Comparison of ENCODE assay signal across 28 mouse cellular contexts in the genomic region with DNA sequence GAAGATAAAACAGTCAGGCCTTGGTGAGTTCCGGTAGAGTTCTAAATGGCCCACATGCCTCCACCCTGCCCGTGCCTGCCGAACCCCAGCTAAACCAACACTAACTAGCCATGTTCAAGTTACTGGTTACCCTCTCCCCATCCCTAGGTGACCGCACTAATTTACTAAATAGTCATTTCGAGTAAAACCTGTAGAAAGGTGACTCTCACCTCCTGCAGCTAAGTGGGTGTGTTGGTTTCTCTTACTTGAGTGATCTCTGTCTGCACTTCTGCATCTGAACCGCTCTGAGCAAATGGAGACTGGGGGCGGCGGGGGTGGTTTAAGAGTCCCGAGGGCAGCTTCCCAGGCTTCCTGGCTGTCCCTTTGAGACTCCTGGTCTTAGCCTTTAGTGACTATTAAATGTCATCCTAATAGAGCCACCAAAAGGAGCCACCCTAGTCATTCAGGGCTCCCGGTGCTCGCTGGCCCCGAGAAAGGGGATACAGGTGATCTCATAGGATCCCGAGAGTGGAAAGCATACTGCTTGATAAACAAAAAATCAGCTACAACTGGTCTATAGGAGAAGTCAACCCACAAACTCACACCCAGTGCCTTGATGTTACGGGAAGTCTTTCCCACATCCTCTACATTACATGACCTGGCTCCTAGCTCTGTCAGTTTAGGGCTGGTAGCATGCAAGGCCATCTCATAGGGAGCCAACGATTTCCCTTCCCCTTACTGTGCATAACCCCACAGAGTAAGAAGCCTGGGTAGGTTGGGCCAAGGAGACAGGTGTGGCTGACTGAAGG.
"Had no signal": no experiment of that assay in that cellular context is flagged by ENCODE, and none has a peak within 500 bp of the region (broad histone marks: within the 10 kb centered on the region; RNA-seq: fewer than 3 reads in every experiment).

No protein-coding gene starts in this region.

- ATAC-seq: forebrain, embryonic 14.5 days; forebrain, embryonic 15.5 days; forebrain, embryonic 16.5 days; forebrain, postnatal 0 days had no signal

- H3K4me1 ChIP-seq: embryonic facial prominence, embryonic 10.5 days; embryonic facial prominence, embryonic 12.5 days; embryonic facial prominence, embryonic 13.5 days; embryonic facial prominence, embryonic 15.5 days; forebrain, embryonic 12.5 days had no signal

- H3K27ac ChIP-seq: embryonic facial prominence, embryonic 10.5 days; embryonic facial prominence, embryonic 12.5 days; embryonic facial prominence, embryonic 13.5 days; embryonic facial prominence, embryonic 15.5 days; forebrain, embryonic 10.5 days; forebrain, embryonic 12.5 days; forebrain, embryonic 13.5 days; forebrain, embryonic 15.5 days; gastrocnemius, adult 2 months; heart, adult 2 months had no signal

- H3K4me2 ChIP-seq: embryonic facial prominence, embryonic 12.5 days; embryonic facial prominence, embryonic 13.5 days; embryonic facial prominence, embryonic 15.5 days; forebrain, embryonic 12.5 days; forebrain, embryonic 13.5 days; forebrain, embryonic 15.5 days had no signal

- H3K4me3 ChIP-seq: embryonic facial prominence, embryonic 10.5 days; embryonic facial prominence, embryonic 12.5 days; embryonic facial prominence, embryonic 13.5 days; embryonic facial prominence, embryonic 15.5 days; erythroblast, embryonic 14.5 days; forebrain, embryonic 10.5 days; forebrain, embryonic 12.5 days; forebrain, embryonic 13.5 days; forebrain, embryonic 15.5 days; gastrocnemius, adult 2 months; heart, adult 2 months had no signal

- DNase-seq: cerebellum, adult 8-10 months; cerebellum, adult 9-10 months; cerebellum, adult 9-11 months; cerebellum, postnatal 10 days; cerebellum, postnatal 14 days; cerebellum, postnatal 25 days; cerebellum, postnatal 36 days; embryo, embryonic 11 days; forebrain, postnatal 0 days; gastrocnemius, adult 2 months; gastrocnemius, postnatal 10 days; gastrocnemius, postnatal 14 days; gastrocnemius, postnatal 25 days; gastrocnemius, postnatal 36 days; heart, adult 11 months; heart, adult 18-20 months; heart, adult 2 months had no signal

- H3K27me3 ChIP-seq: embryonic facial prominence, embryonic 12.5 days; embryonic facial prominence, embryonic 13.5 days; embryonic facial prominence, embryonic 15.5 days; forebrain, embryonic 15.5 days had no signal

- H3K9me3 ChIP-seq: embryonic facial prominence, embryonic 12.5 days; embryonic facial prominence, embryonic 13.5 days; embryonic facial prominence, embryonic 15.5 days; forebrain, embryonic 10.5 days; forebrain, embryonic 12.5 days; forebrain, embryonic 13.5 days; forebrain, embryonic 15.5 days had no signal

- H3K9ac ChIP-seq: embryonic facial prominence, embryonic 12.5 days; embryonic facial prominence, embryonic 13.5 days; embryonic facial prominence, embryonic 15.5 days; forebrain, embryonic 12.5 days; forebrain, embryonic 13.5 days; forebrain, embryonic 15.5 days; forebrain, postnatal 0 days had no signal
